8 mouse cellular contexts compared by ENCODE assay signal in genomic region chr2:10010263-10010909, GRCm38 (mm10). TPM values are rescaled to one million over a fixed set of nuclear protein-coding genes. Genes with fewer than 3 reads are reported as not detected.
A peak's percentile ranks its signal among the peaks of the same experiment; 100 is the strongest.
DNase-seq lines count a peak whose midpoint lies in the region; ATAC-seq and TF ChIP-seq lines count a peak whose summit lies in the region.

No protein-coding gene starts in this region.

- no peaks in the 10 kb centered on the region for H3K36me3 ChIP-seq in midbrain, embryonic 11.5 days (ENCODE audit: control insufficient read depth, insufficient read depth, low read length)
- H3K36me3 ChIP-seq in midbrain, embryonic 10.5 days, result no peaks in the 10 kb centered on the region
- no peaks in the 10 kb centered on the region for H3K36me3 ChIP-seq in intestine, postnatal 0 days (ENCODE audit: control insufficient read depth, insufficient read depth)
- H3K36me3 ChIP-seq in neural tube, embryonic 15.5 days, result no peaks in the 10 kb centered on the region

- no peak overlapping the region for H3K4me2 ChIP-seq in midbrain, embryonic 11.5 days
- H3K4me2 ChIP-seq in intestine, postnatal 0 days (replicated peaks; ENCODE audit: low read depth), result no peak overlapping the region
- no peak overlapping the region for H3K4me2 ChIP-seq in neural tube, embryonic 15.5 days

- 46% methylated on average over 7 of the region's 7 CpGs for WGBS in cerebellum, adult 2 months
- 38% methylated on average over 7 of the region's 7 CpGs for WGBS in midbrain, embryonic 11.5 days
- WGBS in midbrain, embryonic 10.5 days, result 37% methylated on average over 7 of the region's 7 CpGs
- 42% methylated on average over 7 of the region's 7 CpGs for WGBS in intestine, postnatal 0 days
- WGBS in neural tube, embryonic 15.5 days, result 35% methylated on average over 7 of the region's 7 CpGs

- H3K27me3 ChIP-seq in cerebellum, adult 2 months (ENCODE audit: control insufficient read depth, insufficient read depth, low read length), result no peaks in the 10 kb centered on the region
- no peaks in the 10 kb centered on the region for H3K27me3 ChIP-seq in midbrain, embryonic 11.5 days (ENCODE audit: control insufficient read depth, insufficient read depth, low read length)
- H3K27me3 ChIP-seq in midbrain, embryonic 10.5 days (ENCODE audit: low read depth, poor library complexity, severe bottlenecking), result no peaks in the 10 kb centered on the region
- H3K27me3 ChIP-seq in intestine, postnatal 0 days (replicated peaks; ENCODE audit: control insufficient read depth, insufficient read depth, low read length), result no peaks in the 10 kb centered on the region
- no peaks in the 10 kb centered on the region for H3K27me3 ChIP-seq in neural tube, embryonic 15.5 days (replicated peaks)

- no peak overlapping the region for H3K4me3 ChIP-seq in cerebellum, adult 2 months (replicated peaks; ENCODE audit: insufficient read depth, low read depth, low read length)
- no peak overlapping the region for H3K4me3 ChIP-seq in midbrain, embryonic 11.5 days (ENCODE audit: low read depth, low read length)
- no peak overlapping the region for H3K4me3 ChIP-seq in midbrain, embryonic 10.5 days
- H3K4me3 ChIP-seq in intestine, postnatal 0 days (ENCODE audit: low read depth, low read length), result no peak overlapping the region
- no peak overlapping the region for H3K4me3 ChIP-seq in neural tube, embryonic 15.5 days (replicated peaks)

- no peaks in the 10 kb centered on the region for H3K4me1 ChIP-seq in cerebellum, adult 2 months (ENCODE audit: control insufficient read depth, insufficient read depth, low read length)
- no peaks in the 10 kb centered on the region for H3K4me1 ChIP-seq in midbrain, embryonic 11.5 days (ENCODE audit: control insufficient read depth, insufficient read depth, low read length)
- no peaks in the 10 kb centered on the region for H3K4me1 ChIP-seq in midbrain, embryonic 10.5 days
- no peaks in the 10 kb centered on the region for H3K4me1 ChIP-seq in intestine, postnatal 0 days (replicated peaks; ENCODE audit: control insufficient read depth, insufficient read depth, low read length)
- peaks cover 6% of the 10 kb centered on the region for H3K4me1 ChIP-seq in neural tube, embryonic 15.5 days

- H3K27ac ChIP-seq in cerebellum, adult 2 months (ENCODE audit: insufficient read depth, low read length), result no peak overlapping the region
- no peak overlapping the region for H3K27ac ChIP-seq in midbrain, embryonic 11.5 days (ENCODE audit: low read depth, low read length)
- no peak overlapping the region for H3K27ac ChIP-seq in midbrain, embryonic 10.5 days (replicated peaks)
- no peak overlapping the region for H3K27ac ChIP-seq in intestine, postnatal 0 days (ENCODE audit: low read depth, low read length)
- no peak overlapping the region for H3K27ac ChIP-seq in neural tube, embryonic 15.5 days (replicated peaks)

- no peak overlapping the region for H3K9ac ChIP-seq in midbrain, embryonic 11.5 days (ENCODE audit: low read length)
- H3K9ac ChIP-seq in intestine, postnatal 0 days (ENCODE audit: low read depth, low read length), result no peak overlapping the region
- H3K9ac ChIP-seq in neural tube, embryonic 15.5 days (replicated peaks), result no peak overlapping the region

- ATAC-seq in midbrain, embryonic 11.5 days (ENCODE audit: low FRiP score), result peak; percentile 57; the same call in 1 of the 2 replicates
- 0 out of 2 replicates have a peak, but pooled peaks have one; percentile 45 for ATAC-seq in intestine, postnatal 0 days
- ATAC-seq in neural tube, embryonic 15.5 days (ENCODE audit: low FRiP score), result peak; percentile 73

- DNase-seq in cerebellum, adult 2 months, result peak in 1 of 2 experiments; percentile 29
- no peak for DNase-seq in cerebellum, postnatal 4 days (ENCODE audit: low spot score in 2 of 2)
- no peak for DNase-seq in midbrain, embryonic 11.5 days (ENCODE audit: low spot score, missing footprints)
- no peak for DNase-seq in midbrain, embryonic 10.5 days (ENCODE audit: low spot score)
- DNase-seq in cerebellum, adult 9-10 months, result peak; percentile 42
- DNase-seq in gastrocnemius, adult 8-10 months (ENCODE audit: low spot score in 2 of 2), result no peak

- TF ChIP-seq POLR2A in cerebellum, adult 2 months (IDR thresholded peaks at IDR 0.05; ENCODE audit: borderline replicate concordance, insufficient read depth, low read length), result no peak

- H3K9me3 ChIP-seq in midbrain, embryonic 11.5 days (ENCODE audit: control insufficient read depth, low read length), result no peaks in the 10 kb centered on the region
- H3K9me3 ChIP-seq in midbrain, embryonic 10.5 days (replicated peaks), result no peaks in the 10 kb centered on the region
- no peaks in the 10 kb centered on the region for H3K9me3 ChIP-seq in intestine, postnatal 0 days (ENCODE audit: control insufficient read depth)
- H3K9me3 ChIP-seq in neural tube, embryonic 15.5 days (replicated peaks), result no peaks in the 10 kb centered on the region

- peak; percentile 44; the same call in 1 of the 2 replicates for TF ChIP-seq CTCF in cerebellum, adult 2 months (IDR thresholded peaks at IDR 0.05; ENCODE audit: borderline replicate concordance, insufficient read depth, low read depth, low read length)
- peak; percentile 91 for TF ChIP-seq CTCF in intestine, postnatal 0 days (IDR thresholded peaks at IDR 0.05; ENCODE audit: low read depth)

RNA-seq across cellular contexts. Expression of gene Taf3, which starts 38.0 kb away (rescaled TPM):
- 13.0 and 13.1 TPM in 2 replicates for polyA plus RNA-seq in cerebellum, adult 2 months (2012; rRNA removed)
- 17.0 and 17.7 TPM in 2 replicates for polyA plus RNA-seq in midbrain, embryonic 11.5 days (2014; fragmentation: Nextera tagmentation; extraction: Ambion mirVana)
- polyA plus RNA-seq in midbrain, embryonic 10.5 days (2016; fragmentation: Nextera tagmentation; extraction: Ambion mirVana), result 15.4 and 16.7 TPM in 2 replicates
- polyA plus RNA-seq in intestine, postnatal 0 days (2015; fragmentation: Nextera tagmentation; extraction: Ambion mirVana), result 5.1 and 5.8 TPM in 2 replicates
- polyA plus RNA-seq in neural tube, embryonic 15.5 days (2015; fragmentation: Nextera tagmentation; extraction: Ambion mirVana), result 12.0 and 13.1 TPM in 2 replicates
- total RNA-seq in gastrocnemius, adult 8-10 months (2022), result 10 to 100 TPM in 2 of 4 experiments, 1 to 10 TPM in 2; 8.3 to 12.1 (median 10.0) TPM
